20 mouse cellular contexts compared by ENCODE assay signal in the genomic region with DNA sequence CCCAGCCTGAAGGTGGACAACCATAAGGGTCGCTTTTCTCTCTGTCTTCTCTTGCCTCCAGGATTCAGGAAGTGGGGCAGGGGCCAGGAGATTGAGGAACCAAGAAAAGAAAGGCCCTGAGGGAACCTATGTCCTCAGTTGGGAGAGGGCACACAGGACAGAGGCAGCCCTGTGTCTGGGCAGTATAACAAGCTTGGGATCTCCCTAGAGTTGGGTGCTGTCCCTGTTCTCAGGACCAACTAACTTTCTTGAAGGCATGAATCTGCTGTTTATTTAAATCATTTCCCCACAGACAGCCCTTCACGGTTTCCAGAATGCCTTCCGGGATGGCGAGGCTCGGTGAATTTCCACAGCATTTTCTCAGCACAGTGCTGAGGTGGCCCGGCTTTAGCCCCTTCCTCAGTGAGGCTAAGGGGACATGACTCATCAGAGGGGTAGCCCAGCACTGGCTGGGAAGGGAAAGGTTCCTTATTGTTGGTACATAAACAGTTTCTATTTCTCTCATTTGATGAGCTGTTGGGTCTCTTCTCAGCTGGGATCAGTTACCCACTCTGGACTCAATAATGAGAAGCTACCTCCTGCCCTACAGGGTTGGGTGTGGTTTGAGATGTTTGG. TPM values are rescaled to one million over a fixed set of nuclear protein-coding genes. Genes with fewer than 3 reads are reported as not detected.
"Had no signal": no experiment of that assay in that cellular context is flagged by ENCODE, and none has a peak within 500 bp of the region (broad histone marks: within the 10 kb centered on the region; RNA-seq: fewer than 3 reads in every experiment).

No protein-coding gene starts in this region.

- H3K27me3 ChIP-seq: midbrain, embryonic 15.5 days had no signal

- H3K4me1 ChIP-seq: midbrain, embryonic 15.5 days had no signal

- DNase-seq: kidney, adult 18-20 months; kidney, postnatal 10 days; kidney, postnatal 4 days; lung, adult 2 months; lung, postnatal 36 days; right cerebral cortex, postnatal 14 days had no signal

- H3K4me2 ChIP-seq: midbrain, embryonic 11.5 days; midbrain, embryonic 15.5 days had no signal

- H3K9me3 ChIP-seq: limb, embryonic 10.5 days; megakaryocyte, embryonic 14.5 days; midbrain, embryonic 15.5 days had no signal

- H3K4me3 ChIP-seq: layer of hippocampus, adult 2 months; limb, embryonic 10.5 days; megakaryocyte, embryonic 14.5 days; midbrain, embryonic 15.5 days had no signal

- H3K9ac ChIP-seq: liver, embryonic 14.5 days; midbrain, embryonic 15.5 days had no signal

- H3K27ac ChIP-seq: layer of hippocampus, adult 2 months; limb, embryonic 10.5 days; liver, embryonic 14.5 days; midbrain, embryonic 15.5 days; stomach, postnatal 0 days had no signal

- H3K36me3 ChIP-seq: limb, embryonic 10.5 days; midbrain, embryonic 15.5 days had no signal

RNA-seq across cellular contexts. Expression of gene Astl, which starts 15.7 kb away (rescaled TPM):
- total RNA-seq: layer of hippocampus, adult 2 months; layer of hippocampus, postnatal 14 days; left cerebral cortex, adult 18-20 months; left cerebral cortex, postnatal 10 days had no signal
- polyA plus RNA-seq: kidney, embryonic 14.5 days; liver, embryonic 14.5 days; lung, adult 2 months; lung, postnatal 0 days; midbrain, embryonic 11.5 days; midbrain, embryonic 15.5 days; neural tube, embryonic 14.5 days; stomach, postnatal 0 days had no signal

RNA-seq across cellular contexts. Expression of gene Adra2b, which starts 40.2 kb away (rescaled TPM):
- total RNA-seq: monocyte, adult 5-6 weeks had no signal
